Mouse (Mus musculus) ES-E14 (cell line): ENCODE results near the gene Nipbl. TPM values are rescaled to one million over a fixed set of nuclear protein-coding genes. Genes with fewer than 3 reads are reported as not detected.

Source experiments
- DNase-seq: peaks from one replicate; pipeline ENCODE4 v3.0.0-alpha.2; 2013; ENCODE audit warnings: low read depth, low spot score
- H3K27ac ChIP-seq: 2 replicates; pipeline ENCODE4 v1.5.1; 2012; ENCODE audit warnings: low read depth, mild to moderate bottlenecking, low read length, moderate library complexity, mixed read lengths; ENCODE audit not compliant: poor library complexity, insufficient read depth, severe bottlenecking
- H3K36me3 ChIP-seq: 2 replicates; pipeline ENCODE4 v1.6.1; 2012; ENCODE audit warnings: mild to moderate bottlenecking, low read length, moderate library complexity, mixed read lengths; ENCODE audit not compliant: control insufficient read depth, poor library complexity, insufficient read depth, severe bottlenecking
- H3K4me1 ChIP-seq, 2 experiments: fragments of 150-350 bp in 1 of 2; sonication (generic) in 1 of 2; 2 replicates each; pipeline ENCODE4 v1.6.1; 2012; ENCODE audit warnings: low read length in 2 of 2, mild to moderate bottlenecking in 1 of 2, mixed read lengths in 1 of 2; ENCODE audit not compliant: control insufficient read depth in 2 of 2, insufficient read depth in 2 of 2, poor library complexity in 1 of 2
- H3K4me3 ChIP-seq, 2 experiments: fragments of 150-350 bp in 1 of 2; sonication (generic) in 1 of 2; 2 replicates each; pipeline ENCODE4 v1.5.1; 2012; ENCODE audit warnings: low read length in 2 of 2, low read depth in 1 of 2, mild to moderate bottlenecking in 1 of 2, mixed read lengths in 1 of 2; ENCODE audit not compliant: insufficient read depth in 1 of 2, poor library complexity in 1 of 2, severe bottlenecking in 1 of 2
- H3K9ac ChIP-seq: 2 replicates; pipeline ENCODE4 v1.6.1; 2012; ENCODE audit warnings: low read depth, mild to moderate bottlenecking, low read length, mixed read lengths; ENCODE audit not compliant: poor library complexity, insufficient read depth, severe bottlenecking
- H3K9me3 ChIP-seq: fragments of 150-350 bp; sonication (generic); 2 replicates; pipeline ENCODE4 v1.6.1; 2012; ENCODE audit warnings: low read depth, mild to moderate bottlenecking, low read length; ENCODE audit not compliant: control insufficient read depth, insufficient read depth
- CHD2 ChIP-seq: IDR thresholded peaks from 2 replicates; pipeline ENCODE4 v1.6.1; 2014; ENCODE audit warnings: mild to moderate bottlenecking, low read depth, low read length, inconsistent platforms
- HCFC1 ChIP-seq: IDR thresholded peaks from 2 replicates; pipeline ENCODE4 v1.6.1; 2012; ENCODE audit warnings: low read length, inconsistent platforms, borderline replicate concordance; ENCODE audit not compliant: insufficient read depth
- MAFK ChIP-seq: IDR thresholded peaks from 2 replicates; pipeline ENCODE4 v1.6.1; 2014; ENCODE audit warnings: mild to moderate bottlenecking, low read depth, low read length, inconsistent platforms; ENCODE audit not compliant: insufficient read depth
- ZC3H11A ChIP-seq: IDR thresholded peaks from 2 replicates; pipeline ENCODE4 v1.6.1; 2012; ENCODE audit warnings: low read depth, mild to moderate bottlenecking, inconsistent platforms, low read length, borderline replicate concordance
- ZNF384 ChIP-seq: IDR thresholded peaks from 2 replicates; pipeline ENCODE4 v1.6.1; 2012; ENCODE audit warnings: low read depth, low read length, inconsistent platforms
- in situ Hi-C, 2 experiments: fragments of 600-800 bp; cut with MboI; formaldehyde crosslinking; loops; one replicate each; pipeline ENCODE4 v1.15.1; 2025; ENCODE audit warnings: low sequenced_read_pairs in 2 of 2, inconsistent platforms in 1 of 2; ENCODE audit not compliant: unreplicated experiment in 2 of 2
- total RNA-seq: library from RNA; depleted of rRNA; stranded (reverse); fragments of 300-350 nt; gene quantifications from 2 replicates; pipeline ENCODE4 v1.2.3, GENCODE M21; 2012

The Nipbl gene
- total RNA-seq, 1 experiment = 35.1 TPM

GRCm38 (mm10) chr15:8325629-8326028 lies 118.6 kb downstream of the Nipbl start:
- no peak overlapping the region for H3K27ac ChIP-seq
- H3K36me3 ChIP-seq = peaks cover 4% of the 10 kb centered on the region
- no peak overlapping the region for H3K9ac ChIP-seq
- no peaks in the 10 kb centered on the region for H3K4me1 ChIP-seq
- in situ Hi-C loops = no loop called here
- TF ChIP-seq ZC3H11A (no peak), HCFC1 (no peak), MAFK (no peak), CHD2 (no peak), ZNF384 (no peak)
- H3K9me3 ChIP-seq = no peaks in the 10 kb centered on the region
- H3K4me3 ChIP-seq = no peak overlapping the region
- no peak for DNase-seq

- no peak overlapping the region for H3K4me3 ChIP-seq
- in situ Hi-C loops = no loop called here
- TF ChIP-seq ZNF384 (no peak), HCFC1 (no peak), ZC3H11A (no peak), MAFK (no peak), CHD2 (no peak)
- peaks cover 4% of the 10 kb centered on the region for H3K36me3 ChIP-seq
- H3K9me3 ChIP-seq = no peaks in the 10 kb centered on the region
- no peak for DNase-seq
- no peaks in the 10 kb centered on the region for H3K4me1 ChIP-seq
- H3K9ac ChIP-seq = no peak overlapping the region
- no peak overlapping the region for H3K27ac ChIP-seq
Observed at GRCm38 (mm10) chr15:8324833-8325232, 119.4 kb downstream of the Nipbl start.

GRCm38 (mm10) chr15:8324061-8324460 lies 120.2 kb downstream of the Nipbl start:
- no peak for DNase-seq
- Histone ChIP-seq H3K9ac (no peak overlapping the region), H3K36me3 (peaks cover 7% of the 10 kb centered on the region), H3K4me1 (no peaks in the 10 kb centered on the region), H3K27ac (no peak overlapping the region), H3K9me3 (no peaks in the 10 kb centered on the region), H3K4me3 (no peak overlapping the region)
- in situ Hi-C loops = no loop called here
- no peak for TF ChIP-seq HCFC1
- TF ChIP-seq ZNF384 = no peak
- TF ChIP-seq ZC3H11A = no peak
- TF ChIP-seq CHD2 = no peak
- no peak for TF ChIP-seq MAFK

GRCm38 (mm10) chr15:8321491-8321890 lies 122.8 kb downstream of the Nipbl start:
- in situ Hi-C loops = no loop called here
- Histone ChIP-seq H3K4me1 (no peaks in the 10 kb centered on the region), H3K9ac (no peak overlapping the region), H3K9me3 (no peaks in the 10 kb centered on the region), H3K27ac (no peak overlapping the region), H3K36me3 (peaks cover 12% of the 10 kb centered on the region), H3K4me3 (no peak overlapping the region)
- no peak for TF ChIP-seq ZC3H11A
- no peak for TF ChIP-seq ZNF384
- no peak for TF ChIP-seq HCFC1
- DNase-seq = no peak

- no peak overlapping the region for H3K9ac ChIP-seq
- peaks cover 12% of the 10 kb centered on the region for H3K36me3 ChIP-seq
- no peak overlapping the region for H3K4me3 ChIP-seq
- TF ChIP-seq CHD2 (no peak), HCFC1 (no peak), ZNF384 (no peak), ZC3H11A (no peak), MAFK (no peak)
- H3K4me1 ChIP-seq = no peaks in the 10 kb centered on the region
- no peak for DNase-seq
- H3K27ac ChIP-seq = no peak overlapping the region
- in situ Hi-C loops = no loop called here
- H3K9me3 ChIP-seq = no peaks in the 10 kb centered on the region
Observed at GRCm38 (mm10) chr15:8319191-8319590, 125.1 kb downstream of the Nipbl start.
